Mouse (Mus musculus): ENCODE results near the gene Tnfaip3.

Tnfaip3 gene

GRCm38 (mm10) chr10:18959777-18960492 lies 55.5 kb downstream of the Tnfaip3 start:
- DNase-seq = no peak

- DNase-seq = peak; percentile 20
Observed at GRCm38 (mm10) chr10:18953706-18954071, 61.8 kb downstream of the Tnfaip3 start.

- DNase-seq = no peak
Observed at GRCm38 (mm10) chr10:18953011-18953705, 62.3 kb downstream of the Tnfaip3 start.

All from cerebellum, adult 9-10 months (tissue).